Mouse (Mus musculus) left cerebral cortex, adult 6 months (tissue): ENCODE results near the gene Cbx1. TPM values are rescaled to one million over a fixed set of nuclear protein-coding genes. Genes with fewer than 3 reads are reported as not detected.

Source experiments
- long read RNA-seq, 2 experiments: library from polyadenylated mRNA; unstranded; transcript quantifications; one replicate each; pipeline ENCODE4 v2.0.0; 2019 to 2020
- polyA plus RNA-seq: library from polyadenylated mRNA; unstranded; fragments of <200 nt; fragmentation: Nextera tagmentation; gene quantifications from 2 replicates; pipeline ENCODE4 v1.2.3, GENCODE M21; 2021

The Cbx1 gene
- 25.2 and 35.2 TPM in 2 replicates for polyA plus RNA-seq
- long read RNA-seq, experiment 1, transcript Cbx1-203 (6 exons, 1,251 nt), result major isoform, 5 of 27 reads
- long read RNA-seq, experiment 1, partial matches to known transcripts, result 2 of 27 reads
- long read RNA-seq, experiment 1, other reads (novel, unspliced or antisense), result 16 of 27 reads
- long read RNA-seq, experiment 2, partial matches to known transcripts, result 49 of 65 reads
- long read RNA-seq, experiment 2, other reads (novel, unspliced or antisense), result 16 of 65 reads

GRCm38 (mm10) chr11:96788871-96789795 is at the start of gene Cbx1:
TSS of gene Cbx1 (plus strand) at chr11:96789127.

GRCm38 (mm10) chr11:96776968-96777962 is 11.7 kb upstream of the Cbx1 start, which contains the start of gene Snx11:
TSS of gene Snx11 (minus strand) at chr11:96777559.

GRCm38 (mm10) chr11:96829813-96830538 is 41.0 kb downstream of the Cbx1 start, which contains the start of gene Nfe2l1:
TSS of gene Nfe2l1 (minus strand) at chr11:96829968.

GRCm38 (mm10) chr11:96849681-96850467 is 60.9 kb downstream of the Cbx1 start, which contains the start of gene Copz2:
TSS of gene Copz2 (plus strand) at chr11:96849870.

Other genes with a start within 250 kb of the Cbx1 start
- 14.9 and 16.7 TPM in 2 replicates for gene Snx11, start 11.6 kb upstream of the Cbx1 start, polyA plus RNA-seq
- gene Nfe2l1, start 40.8 kb downstream of the Cbx1 start, polyA plus RNA-seq, result 49.3 and 58.5 TPM in 2 replicates
- gene Copz2, start 60.7 kb downstream of the Cbx1 start, polyA plus RNA-seq, result 8.5 and 22.0 TPM in 2 replicates
- gene Cdk5rap3, start 127.4 kb downstream of the Cbx1 start, polyA plus RNA-seq, result 35.2 and 39.4 TPM in 2 replicates
- gene Prr15l, start 139.0 kb downstream of the Cbx1 start, polyA plus RNA-seq, result 0.16 TPM in 1 of 2 replicates, not detected in the other
- 31.9 and 40.4 TPM in 2 replicates for gene Pnpo, start 154.9 kb downstream of the Cbx1 start, polyA plus RNA-seq
- 3.6 and 7.2 TPM in 2 replicates for gene Sp2, start 193.8 kb downstream of the Cbx1 start, polyA plus RNA-seq
- 0.09 and 0.13 TPM in 2 replicates for gene Sp6, start 224.3 kb downstream of the Cbx1 start, polyA plus RNA-seq
- gene Scrn2, start 240.8 kb downstream of the Cbx1 start, polyA plus RNA-seq, result 6.3 and 7.4 TPM in 2 replicates